In genomic region chr4:80907973-80908372, GRCm38 (mm10) we compare ENCODE assay signal across 19 mouse cellular contexts. TPM values are rescaled to one million over a fixed set of nuclear protein-coding genes. Genes with fewer than 3 reads are reported as not detected.
DNase-seq lines count a peak whose midpoint lies in the region; ATAC-seq and TF ChIP-seq lines count a peak whose summit lies in the region.
"Had no signal": no experiment of that assay in that cellular context is flagged by ENCODE, and none has a peak within 500 bp of the region (broad histone marks: within the 10 kb centered on the region; RNA-seq: fewer than 3 reads in every experiment).

No protein-coding gene starts in this region.

- H3K4me2 ChIP-seq in lung, embryonic 15.5 days = no peak overlapping the region
- no peak overlapping the region for H3K4me2 ChIP-seq in stomach, postnatal 0 days (replicated peaks; ENCODE audit: low read depth)
- H3K4me2 ChIP-seq: embryonic facial prominence, embryonic 15.5 days; heart, embryonic 11.5 days; heart, embryonic 15.5 days; hindbrain, embryonic 13.5 days had no signal

- no peaks in the 10 kb centered on the region for H3K27me3 ChIP-seq in lung, embryonic 15.5 days
- H3K27me3 ChIP-seq in stomach, postnatal 0 days (ENCODE audit: control insufficient read depth, insufficient read depth, low read length) = no peaks in the 10 kb centered on the region
- H3K27me3 ChIP-seq: embryonic facial prominence, embryonic 15.5 days; heart, embryonic 15.5 days; hindbrain, embryonic 13.5 days had no signal

- no peak overlapping the region for H3K4me3 ChIP-seq in lung, embryonic 15.5 days
- H3K4me3 ChIP-seq in embryonic fibroblast, embryonic 13.5 days (ENCODE audit: insufficient read depth, low read length) = no peak overlapping the region
- H3K4me3 ChIP-seq in stomach, postnatal 0 days (ENCODE audit: low read depth, low read length) = no peak overlapping the region
- H3K4me3 ChIP-seq: embryonic facial prominence, embryonic 15.5 days; heart, adult 2 months; heart, embryonic 15.5 days; hindbrain, embryonic 13.5 days had no signal

- H3K36me3 ChIP-seq in lung, embryonic 15.5 days = no peaks in the 10 kb centered on the region
- H3K36me3 ChIP-seq in stomach, postnatal 0 days (ENCODE audit: control insufficient read depth, insufficient read depth, low read length) = no peaks in the 10 kb centered on the region
- H3K36me3 ChIP-seq: embryonic facial prominence, embryonic 15.5 days; heart, embryonic 15.5 days; hindbrain, embryonic 13.5 days had no signal

- no peak for DNase-seq in lung, postnatal 4 days
- peak; percentile 40 for DNase-seq in lung, postnatal 36 days
- peak; percentile 45 for DNase-seq in stomach, postnatal 0 days (ENCODE audit: low spot score)
- DNase-seq in thymus, postnatal 0 days (ENCODE audit: low spot score) = no peak
- no peak for DNase-seq in retina, embryonic 14.5 days (ENCODE audit: low spot score)
- DNase-seq: adrenal gland, adult 8-10 months; adrenal gland, postnatal 36 days; cerebellum, adult 2 months; cerebellum, postnatal 10 days; gastrocnemius, postnatal 14 days; heart, adult 2 months; heart, postnatal 14 days had no signal

- no peak for TF ChIP-seq POLR2A in embryonic fibroblast, embryonic 13.5 days (IDR thresholded peaks at IDR 0.05; ENCODE audit: low read depth, low read length)

- TF ChIP-seq CTCF in embryonic fibroblast, embryonic 13.5 days (IDR thresholded peaks at IDR 0.05; ENCODE audit: borderline replicate concordance, insufficient read depth, low read length) = no peak
- no peak for TF ChIP-seq CTCF in stomach, postnatal 0 days (IDR thresholded peaks at IDR 0.05; ENCODE audit: low read depth)

- TF ChIP-seq EP300 in stomach, postnatal 0 days (optimal IDR thresholded peaks at IDR 0.05) = no peak

- 0 out of 2 replicates have a peak, but pooled peaks cover 4% of the 10 kb centered on the region for H3K4me1 ChIP-seq in lung, embryonic 15.5 days
- no peaks in the 10 kb centered on the region for H3K4me1 ChIP-seq in embryonic fibroblast, embryonic 13.5 days (ENCODE audit: control insufficient read depth, insufficient read depth, low read length)
- no peaks in the 10 kb centered on the region for H3K4me1 ChIP-seq in stomach, postnatal 0 days (replicated peaks; ENCODE audit: control insufficient read depth, insufficient read depth)
- H3K4me1 ChIP-seq: embryonic facial prominence, embryonic 15.5 days; heart, embryonic 15.5 days had no signal

- no peak for ATAC-seq in lung, embryonic 15.5 days (ENCODE audit: borderline replicate concordance, extremely low read depth, low FRiP score, low TSS enrichment)
- peak; percentile 53; the same call in 1 of the 2 replicates for ATAC-seq in stomach, postnatal 0 days (ENCODE audit: low FRiP score, low TSS enrichment)
- ATAC-seq: forebrain, embryonic 16.5 days had no signal

- WGBS in lung, embryonic 15.5 days = 59% methylated on average over 5 of the region's 5 CpGs
- WGBS in stomach, postnatal 0 days = 54% methylated on average over 5 of the region's 5 CpGs

- H3K9me3 ChIP-seq in lung, embryonic 15.5 days = no peaks in the 10 kb centered on the region
- no peaks in the 10 kb centered on the region for H3K9me3 ChIP-seq in stomach, postnatal 0 days (ENCODE audit: control insufficient read depth, low read length)
- H3K9me3 ChIP-seq: embryonic facial prominence, embryonic 15.5 days; heart, embryonic 15.5 days; hindbrain, embryonic 13.5 days had no signal

- H3K9ac ChIP-seq in lung, embryonic 15.5 days = no peak overlapping the region
- no peak overlapping the region for H3K9ac ChIP-seq in stomach, postnatal 0 days (ENCODE audit: low read length)
- H3K9ac ChIP-seq: embryonic facial prominence, embryonic 15.5 days; heart, embryonic 15.5 days; hindbrain, embryonic 13.5 days had no signal

- peak overlapping the region; percentile 9; the same call in 1 of the 2 replicates for H3K27ac ChIP-seq in lung, embryonic 15.5 days
- H3K27ac ChIP-seq in embryonic fibroblast, embryonic 13.5 days (ENCODE audit: insufficient read depth, low read length) = peak overlapping the region; percentile 8
- H3K27ac ChIP-seq in stomach, postnatal 0 days (replicated peaks) = no peak overlapping the region; the same call in 1 of the 2 replicates
- H3K27ac ChIP-seq: embryonic facial prominence, embryonic 15.5 days; heart, adult 2 months; heart, embryonic 15.5 days; hindbrain, embryonic 13.5 days had no signal

RNA-seq across cellular contexts. Expression of gene Lurap1l, which starts 2.5 kb away (rescaled TPM):
- 28.2 and 28.5 TPM in 2 replicates for polyA plus RNA-seq in lung, embryonic 15.5 days (2015; fragmentation: Nextera tagmentation; extraction: Ambion mirVana)
- polyA plus RNA-seq in embryonic fibroblast, embryonic 13.5 days (2011; ENCODE audit: insufficient read length, low read depth, missing spikeins) = 81.9 and 92.6 TPM in 2 replicates
- polyA plus RNA-seq in stomach, postnatal 0 days (2015; fragmentation: Nextera tagmentation; extraction: Ambion mirVana) = 31.2 and 34.1 TPM in 2 replicates
- polyA plus RNA-seq in thymus, postnatal 0 days (2015; fragmentation: Nextera tagmentation; extraction: Ambion mirVana) = 3.9 and 4.4 TPM in 2 replicates

Comparison
In these comparisons a context has a peak if more than half of its experiments do, and no peak if none do; other contexts are left out.
1. DNase-seq: peak in lung, postnatal 36 days (single experiment) and stomach, postnatal 0 days (single experiment); none in lung, postnatal 4 days (0 of 2), thymus, postnatal 0 days (single experiment) and retina, embryonic 14.5 days (single experiment).